Mouse (Mus musculus): ENCODE measurements around the gene Bckdhb.

- TF ChIP-seq GATA1 (IDR thresholded peaks at IDR 0.05; ENCODE audit: low read length) (no peak), TAL1 (IDR thresholded peaks at IDR 0.05; ENCODE audit: low read length) (no peak)
These were observed 178.4 kb downstream of the Bckdhb start for GRCm38 (mm10) chr9:84103344-84103743.

Measured in erythroblast, embryonic 14.5 days (primary cell).